Mouse (Mus musculus): ENCODE results near the gene Osbpl7. TPM values are rescaled to one million over a fixed set of nuclear protein-coding genes. Genes with fewer than 3 reads are reported as not detected.

Gene Osbpl7
- total and polyA plus RNA-seq, 3 experiments = 7.4 to 24.4 (median 17.6) TPM

DNA sequence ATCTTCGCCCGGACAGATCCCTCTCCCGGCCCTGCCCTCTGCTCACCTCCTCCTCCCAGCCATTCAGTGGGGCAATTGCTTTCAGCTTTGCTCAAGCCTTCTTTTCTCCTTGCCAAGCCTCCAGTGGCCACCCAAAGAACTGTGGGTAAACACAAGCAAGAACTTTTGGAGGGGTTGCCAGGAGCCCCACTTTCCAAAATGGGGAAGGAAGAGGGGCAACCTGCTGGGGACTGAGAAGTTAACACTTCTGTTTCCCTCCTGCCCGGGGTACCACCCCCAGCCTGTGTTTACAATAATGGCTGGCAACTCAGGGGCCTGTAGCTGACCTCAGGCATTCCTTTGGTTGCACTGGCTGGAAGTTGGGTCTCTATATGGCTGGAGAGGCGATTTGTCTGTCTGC is 47.3 kb upstream of the Osbpl7 start:
- Histone ChIP-seq H3K4me2 (ENCODE audit: insufficient read depth, low read depth, poor library complexity, severe bottlenecking) (no peak overlapping the region), H3K27me3 (replicated peaks) (no peaks in the 10 kb centered on the region), H3K79me2 (replicated peaks; ENCODE audit: control insufficient read depth, extremely low read depth, insufficient read depth, poor library complexity, severe bottlenecking) (no peaks in the 10 kb centered on the region), H3K4me3 (replicated peaks in 1 of 3; ENCODE audit: low read depth in 2 of 3, low read length in 2 of 3, poor library complexity in 1 of 3) (no peak overlapping the region), H3K4me1 (ENCODE audit: control insufficient read depth in 1 of 2, insufficient read depth in 2 of 2) (peaks cover 40 to 84% of the 10 kb centered on the region in 2 experiments), H3K36me3 (replicated peaks in 1 of 2; ENCODE audit: control insufficient read depth in 1 of 2, insufficient read depth in 1 of 2, low read length in 1 of 2) (no peaks in the 10 kb centered on the region), H3K9me3 (replicated peaks; ENCODE audit: low read length) (no peaks in the 10 kb centered on the region), H3K27ac (ENCODE audit: insufficient read depth, low read depth) (no peak overlapping the region), H3K9ac (ENCODE audit: insufficient read depth, low read depth) (no peak overlapping the region)
- TF ChIP-seq ZMIZ1 (IDR thresholded peaks at IDR 0.05; ENCODE audit: low read depth, low read length) (no peak), ZNF384 (IDR thresholded peaks at IDR 0.05; ENCODE audit: low read depth, low read length) (no peak), ZC3H11A (IDR thresholded peaks at IDR 0.05; ENCODE audit: low read depth, low read length) (no peak), USF2 (conservative IDR thresholded peaks at IDR 0.05; ENCODE audit: low read depth, low read length) (no peak), POLR2AphosphoS2 (IDR thresholded peaks at IDR 0.05; ENCODE audit: low read depth, low read length) (no peak), CTCF (conservative IDR thresholded peaks at IDR 0.05 in 1 of 2, IDR thresholded peaks at IDR 0.05 in 1 of 2; ENCODE audit: low read depth in 2 of 2, low read length in 2 of 2) (no peak), MAFK (IDR thresholded peaks at IDR 0.05; ENCODE audit: insufficient replicate concordance, low read length) (no peak), GABPA (IDR thresholded peaks at IDR 0.05; ENCODE audit: insufficient replicate concordance, low read depth, low read length) (no peak), EP300 (IDR thresholded peaks at IDR 0.05; ENCODE audit: low read length) (no peak)
- dilution Hi-C loops (cut with MboI; ENCODE audit: extremely low pct_ligation_motif_present, extremely low pct_unique_long_range_greater_than_20kb, low sequenced_read_pairs) (no loop called here), in situ Hi-C loops (cut with MboI; ENCODE audit: low pct_ligation_motif_present, low pct_unique_long_range_greater_than_20kb, low sequenced_read_pairs) (no loop called here)
- no peak for DNase-seq (ENCODE audit: extremely low read depth)

DNA sequence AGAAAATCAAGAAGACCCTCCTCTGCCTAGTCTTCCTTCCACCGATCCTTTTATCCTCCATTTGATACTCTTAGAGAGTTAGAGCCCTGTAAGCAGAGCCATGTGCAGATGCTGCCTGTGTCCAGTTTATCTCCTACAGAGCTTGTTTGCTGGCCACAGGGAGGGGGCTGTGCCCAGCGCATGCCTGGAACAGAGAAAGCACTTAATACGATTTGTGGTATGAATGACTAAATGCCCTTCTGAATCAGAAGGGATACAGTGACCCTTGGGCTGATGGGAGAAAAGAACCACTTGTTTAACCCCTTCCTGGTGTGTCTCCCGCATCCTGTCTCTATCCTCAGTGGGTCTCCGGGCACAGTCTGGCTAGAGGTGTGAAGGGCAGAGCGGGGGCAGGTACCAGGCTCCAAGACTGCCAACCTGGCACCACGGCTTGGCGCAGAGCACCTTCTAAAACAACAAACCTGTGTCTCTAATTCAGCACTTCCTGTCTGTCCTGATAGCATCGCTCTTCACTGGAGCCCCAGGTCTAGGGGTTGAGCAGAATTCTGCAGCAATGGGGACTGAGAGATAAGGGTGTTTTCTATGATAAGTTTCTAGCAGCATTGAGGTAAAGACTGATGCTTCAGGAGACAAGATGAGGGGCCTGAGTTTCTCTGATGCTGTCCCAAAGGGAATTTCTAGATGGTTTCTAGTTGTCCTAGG is 43.2 kb upstream of the Osbpl7 start:
- Histone ChIP-seq H3K4me1 (ENCODE audit: control insufficient read depth in 1 of 2, insufficient read depth in 2 of 2) (peaks cover 52 to 84% of the 10 kb centered on the region in 2 experiments), H3K27me3 (replicated peaks) (no peaks in the 10 kb centered on the region), H3K4me2 (ENCODE audit: insufficient read depth, low read depth, poor library complexity, severe bottlenecking) (no peak overlapping the region), H3K4me3 (replicated peaks in 1 of 3; ENCODE audit: low read depth in 2 of 3, low read length in 2 of 3, poor library complexity in 1 of 3) (no peak overlapping the region), H3K9me3 (replicated peaks; ENCODE audit: low read length) (no peaks in the 10 kb centered on the region), H3K79me2 (replicated peaks; ENCODE audit: control insufficient read depth, extremely low read depth, insufficient read depth, poor library complexity, severe bottlenecking) (no peaks in the 10 kb centered on the region), H3K27ac (ENCODE audit: insufficient read depth, low read depth) (no peak overlapping the region), H3K9ac (ENCODE audit: insufficient read depth, low read depth) (no peak overlapping the region), H3K36me3 (replicated peaks in 1 of 2; ENCODE audit: control insufficient read depth in 1 of 2, insufficient read depth in 1 of 2, low read length in 1 of 2) (no peaks in the 10 kb centered on the region)
- dilution Hi-C loops (cut with MboI; ENCODE audit: extremely low pct_ligation_motif_present, extremely low pct_unique_long_range_greater_than_20kb, low sequenced_read_pairs) = no loop called here
- no peak for TF ChIP-seq TCF12 (IDR thresholded peaks at IDR 0.05; ENCODE audit: low read depth, low read length)
- no peak for TF ChIP-seq KAT2A (IDR thresholded peaks at IDR 0.05; ENCODE audit: insufficient replicate concordance, low read length)
- TF ChIP-seq CHD1 (IDR thresholded peaks at IDR 0.05; ENCODE audit: low read depth, low read length) = no peak
- no peak for TF ChIP-seq EP300 (IDR thresholded peaks at IDR 0.05; ENCODE audit: low read length)
- no peak for TF ChIP-seq BHLHE40 (IDR thresholded peaks at IDR 0.05; ENCODE audit: low read depth, low read length)
- no peak for TF ChIP-seq GABPA (IDR thresholded peaks at IDR 0.05; ENCODE audit: insufficient replicate concordance, low read depth, low read length)
- TF ChIP-seq MXI1 (IDR thresholded peaks at IDR 0.05; ENCODE audit: low read depth, low read length) = no peak
- no peak for TF ChIP-seq MEF2A (IDR thresholded peaks at IDR 0.05; ENCODE audit: borderline replicate concordance, low read depth, low read length)
- no peak for TF ChIP-seq ETS1 (conservative IDR thresholded peaks at IDR 0.05; ENCODE audit: low read depth, low read length)
- TF ChIP-seq UBTF (IDR thresholded peaks at IDR 0.05; ENCODE audit: low read depth, low read length) = no peak
- no peak for TF ChIP-seq ZC3H11A (IDR thresholded peaks at IDR 0.05; ENCODE audit: low read depth, low read length)
- TF ChIP-seq ELF1 (IDR thresholded peaks at IDR 0.05; ENCODE audit: low read depth, low read length) = no peak
- TF ChIP-seq ZMIZ1 (IDR thresholded peaks at IDR 0.05; ENCODE audit: low read depth, low read length) = no peak
- no peak for TF ChIP-seq JUN (IDR thresholded peaks at IDR 0.05; ENCODE audit: insufficient read depth, low read depth, low read length)
- TF ChIP-seq USF1 (IDR thresholded peaks at IDR 0.05; ENCODE audit: low read depth, low read length) = no peak
- no peak for DNase-seq (ENCODE audit: extremely low read depth)
- in situ Hi-C loops (cut with MboI; ENCODE audit: low pct_ligation_motif_present, low pct_unique_long_range_greater_than_20kb, low sequenced_read_pairs) = no loop called here

Data from CH12.LX (cell line).